ENCODE assay signal across 16 mouse cellular contexts in the genomic region with DNA sequence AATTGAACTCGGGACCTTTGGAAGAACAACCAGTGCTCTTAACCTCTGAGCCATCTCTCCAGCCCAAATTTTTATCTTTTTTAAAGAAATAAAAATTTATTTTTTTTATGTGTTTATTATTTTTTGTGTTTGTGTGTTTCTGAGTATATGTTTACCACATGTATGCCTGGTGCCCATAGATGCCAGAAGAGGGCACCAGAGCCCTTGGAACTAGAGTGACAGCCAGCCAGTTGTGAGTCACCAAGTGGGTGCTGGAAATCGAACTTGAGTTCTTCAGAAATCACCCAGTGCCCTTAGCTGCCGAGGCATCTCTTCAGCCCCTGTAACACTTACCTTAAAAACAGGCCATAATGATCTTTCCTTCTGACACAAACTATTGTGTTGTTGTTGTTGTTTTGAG. TPM values are rescaled to one million over a fixed set of nuclear protein-coding genes. Genes with fewer than 3 reads are reported as not detected.
"Had no signal": no experiment of that assay in that cellular context is flagged by ENCODE, and none has a peak within 500 bp of the region (broad histone marks: within the 10 kb centered on the region; RNA-seq: fewer than 3 reads in every experiment).

No protein-coding gene starts in this region.

- ATAC-seq: midbrain, embryonic 13.5 days had no signal

- H3K27me3 ChIP-seq: limb, embryonic 13.5 days; midbrain, embryonic 13.5 days; neural tube, embryonic 15.5 days had no signal

- H3K4me1 ChIP-seq: limb, embryonic 13.5 days; midbrain, embryonic 13.5 days; neural tube, embryonic 15.5 days had no signal

- H3K27ac ChIP-seq: limb, embryonic 13.5 days; midbrain, embryonic 13.5 days; neural tube, embryonic 15.5 days had no signal

- DNase-seq: kidney, postnatal 14 days; left cerebral cortex, postnatal 4 days; lung, adult 18-20 months; right cerebral cortex, adult 18-20 months; thymus, adult 18-20 months; thymus, postnatal 14 days had no signal

- H3K4me2 ChIP-seq: limb, embryonic 13.5 days; midbrain, embryonic 13.5 days; neural tube, embryonic 15.5 days had no signal

- H3K4me3 ChIP-seq: limb, embryonic 13.5 days; midbrain, embryonic 13.5 days; myocyte; neural tube, embryonic 15.5 days had no signal

- H3K9ac ChIP-seq: limb, embryonic 13.5 days; midbrain, embryonic 13.5 days; neural tube, embryonic 15.5 days had no signal

- H3K9me3 ChIP-seq: limb, embryonic 13.5 days; midbrain, embryonic 13.5 days; neural tube, embryonic 15.5 days had no signal

- H3K36me3 ChIP-seq: limb, embryonic 13.5 days; midbrain, embryonic 13.5 days; neural tube, embryonic 15.5 days had no signal

RNA-seq across cellular contexts. Expression of a gene that starts 52.4 kb away (rescaled TPM):
- total RNA-seq: left cerebral cortex, postnatal 10 days; liver, adult 2 months had no signal
- polyA plus RNA-seq: kidney, embryonic 14.5 days; limb, embryonic 13.5 days; liver, adult 2 months; lung, embryonic 16.5 days; midbrain, embryonic 13.5 days; neural tube, embryonic 11.5 days; stomach, embryonic 14.5 days had no signal
